Mouse (Mus musculus) embryo, embryonic 9.5 days (tissue): ENCODE data around the gene Tmem143.
"Not testable (repeated sequence)": the region's sequence is repeated elsewhere in the genome, so short reads cannot be mapped to it uniquely, and the experiment has no call there.

Source experiments
- DNase-seq: peaks from one replicate; pipeline ENCODE4 v3.0.0-alpha.2; 2017; ENCODE audit errors: extremely low spot score

Gene Tmem143

GRCm38 (mm10) chr7:45922928-45923761 is 26.4 kb downstream of the Tmem143 start:
- DNase-seq: peak; percentile 94

GRCm38 (mm10) chr7:45923762-45924428 is 27.2 kb downstream of the Tmem143 start, which contains the start of gene Ccdc114:
Ccdc114 (plus strand) TSS chr7:45924072.
- peak; percentile 66 for DNase-seq

- DNase-seq: peak; percentile 61
These were observed 27.7 kb downstream of the Tmem143 start for GRCm38 (mm10) chr7:45924429-45924816.

GRCm38 (mm10) chr7:45928626-45929295 is 32.0 kb downstream of the Tmem143 start:
- DNase-seq: no peak

- DNase-seq: no peak
These were observed 32.9 kb downstream of the Tmem143 start for GRCm38 (mm10) chr7:45929688-45930087.

- not testable (repeated sequence) for DNase-seq
These were observed 37.0 kb downstream of the Tmem143 start for GRCm38 (mm10) chr7:45933766-45934165.

- peak; percentile 62 for DNase-seq
These were observed 38.4 kb downstream of the Tmem143 start for GRCm38 (mm10) chr7:45935114-45935513.

- DNase-seq: no peak
These were observed 43.1 kb downstream of the Tmem143 start for GRCm38 (mm10) chr7:45939836-45940235.

GRCm38 (mm10) chr7:45941986-45942385 is 45.2 kb downstream of the Tmem143 start:
- DNase-seq: no peak

- not testable (repeated sequence) for DNase-seq
These were observed 46.5 kb downstream of the Tmem143 start for GRCm38 (mm10) chr7:45943280-45943679.

- DNase-seq: no peak
These were observed 52.3 kb downstream of the Tmem143 start for GRCm38 (mm10) chr7:45949061-45949460.

GRCm38 (mm10) chr7:45956611-45957010 is 59.9 kb downstream of the Tmem143 start:
- no peak for DNase-seq
